In genomic region chr12:108354284-108354683, GRCm38 (mm10) we compare ENCODE assay signal across 27 mouse cellular contexts. TPM values are rescaled to one million over a fixed set of nuclear protein-coding genes. Genes with fewer than 3 reads are reported as not detected.
DNase-seq lines count a peak whose midpoint lies in the region; ATAC-seq and TF ChIP-seq lines count a peak whose summit lies in the region.
"Had no signal": no experiment of that assay in that cellular context is flagged by ENCODE, and none has a peak within 500 bp of the region (broad histone marks: within the 10 kb centered on the region; RNA-seq: fewer than 3 reads in every experiment).

No protein-coding gene starts in this region.

- no peak overlapping the region for H3K4me3 ChIP-seq in hindbrain, embryonic 16.5 days (ENCODE audit: low read length)
- H3K4me3 ChIP-seq in hindbrain, embryonic 10.5 days: no peak overlapping the region
- H3K4me3 ChIP-seq in midbrain, postnatal 0 days (ENCODE audit: low read depth, low read length): no peak overlapping the region
- no peak overlapping the region for H3K4me3 ChIP-seq in midbrain, embryonic 11.5 days (ENCODE audit: low read depth, low read length)
- no peak overlapping the region for H3K4me3 ChIP-seq in forebrain, embryonic 13.5 days
- H3K4me3 ChIP-seq: embryonic facial prominence, embryonic 12.5 days; forebrain, embryonic 15.5 days; heart, embryonic 13.5 days; hindbrain, embryonic 13.5 days; layer of hippocampus, adult 2 months; megakaryocyte, embryonic 14.5 days; neural tube, embryonic 12.5 days had no signal

- TF ChIP-seq CTCF in midbrain, postnatal 0 days (IDR thresholded peaks at IDR 0.05): no peak

- H3K9ac ChIP-seq in hindbrain, embryonic 16.5 days (ENCODE audit: low read depth, low read length): no peak overlapping the region
- H3K9ac ChIP-seq in midbrain, postnatal 0 days (replicated peaks; ENCODE audit: low read length, poor library complexity, severe bottlenecking): no peak overlapping the region
- no peak overlapping the region for H3K9ac ChIP-seq in midbrain, embryonic 11.5 days (ENCODE audit: low read length)
- no peak overlapping the region for H3K9ac ChIP-seq in forebrain, embryonic 13.5 days
- H3K9ac ChIP-seq: embryonic facial prominence, embryonic 12.5 days; forebrain, embryonic 15.5 days; heart, embryonic 13.5 days; hindbrain, embryonic 13.5 days; liver, embryonic 14.5 days; lung, embryonic 14.5 days; neural tube, embryonic 12.5 days had no signal

- H3K27me3 ChIP-seq in hindbrain, embryonic 16.5 days (replicated peaks; ENCODE audit: control insufficient read depth, insufficient read depth, low read length): peaks cover 2% of the 10 kb centered on the region; the same call in 1 of the 2 replicates
- peaks cover 53% of the 10 kb centered on the region for H3K27me3 ChIP-seq in hindbrain, embryonic 10.5 days (ENCODE audit: insufficient read depth, poor library complexity, severe bottlenecking)
- H3K27me3 ChIP-seq in midbrain, postnatal 0 days (ENCODE audit: insufficient read depth, low read length): peaks cover 10% of the 10 kb centered on the region
- peaks cover 28% of the 10 kb centered on the region for H3K27me3 ChIP-seq in midbrain, embryonic 11.5 days (ENCODE audit: control insufficient read depth, insufficient read depth, low read length)
- H3K27me3 ChIP-seq in forebrain, embryonic 13.5 days: peaks cover 30% of the 10 kb centered on the region
- H3K27me3 ChIP-seq: forebrain, embryonic 15.5 days; Patski had no signal

- no peaks in the 10 kb centered on the region for H3K36me3 ChIP-seq in hindbrain, embryonic 16.5 days (ENCODE audit: control insufficient read depth, insufficient read depth, low read length)
- H3K36me3 ChIP-seq in hindbrain, embryonic 10.5 days: peaks cover 9% of the 10 kb centered on the region; the same call in 1 of the 2 replicates
- H3K36me3 ChIP-seq in midbrain, postnatal 0 days (ENCODE audit: insufficient read depth, low read length): no peaks in the 10 kb centered on the region
- no peaks in the 10 kb centered on the region for H3K36me3 ChIP-seq in midbrain, embryonic 11.5 days (ENCODE audit: control insufficient read depth, insufficient read depth, low read length)
- H3K36me3 ChIP-seq in forebrain, embryonic 13.5 days (ENCODE audit: poor library complexity, severe bottlenecking): peaks cover 8% of the 10 kb centered on the region; the same call in 1 of the 2 replicates
- H3K36me3 ChIP-seq: embryonic facial prominence, embryonic 12.5 days; forebrain, embryonic 15.5 days; heart, embryonic 13.5 days; hindbrain, embryonic 13.5 days; neural tube, embryonic 12.5 days had no signal

- H3K9me3 ChIP-seq in hindbrain, embryonic 16.5 days (ENCODE audit: control insufficient read depth, low read length): no peaks in the 10 kb centered on the region
- H3K9me3 ChIP-seq in hindbrain, embryonic 10.5 days: peaks cover 7% of the 10 kb centered on the region
- H3K9me3 ChIP-seq in midbrain, postnatal 0 days (ENCODE audit: low read length): no peaks in the 10 kb centered on the region
- no peaks in the 10 kb centered on the region for H3K9me3 ChIP-seq in midbrain, embryonic 11.5 days (ENCODE audit: control insufficient read depth, low read length)
- H3K9me3 ChIP-seq in forebrain, embryonic 13.5 days (replicated peaks): peaks cover 4% of the 10 kb centered on the region; the same call in 1 of the 2 replicates
- H3K9me3 ChIP-seq: embryonic facial prominence, embryonic 12.5 days; forebrain, embryonic 15.5 days; heart, embryonic 13.5 days; hindbrain, embryonic 13.5 days had no signal

- no peak for DNase-seq in hindbrain, embryonic 10.5 days (ENCODE audit: low spot score)
- DNase-seq in midbrain, postnatal 0 days (ENCODE audit: low spot score): peak; percentile 36
- DNase-seq in midbrain, embryonic 11.5 days (ENCODE audit: low spot score, missing footprints): no peak
- peak; percentile 91 for DNase-seq in cerebellum, adult 8-10 months
- DNase-seq in cerebellum, postnatal 36 days: peak; percentile 93
- no peak for DNase-seq in layer of hippocampus, adult 11-12 months (ENCODE audit: low spot score)
- DNase-seq: adrenal gland, adult 2 months; gastrocnemius, postnatal 14 days; heart, adult 11 months; heart, postnatal 14 days; kidney, postnatal 10 days; layer of hippocampus, postnatal 36 days; lung, embryonic 14.5 days; midbrain, embryonic 14.5 days; right cerebral cortex, postnatal 14 days had no signal

- 81% methylated on average over 2 of the region's 2 CpGs for WGBS in hindbrain, embryonic 16.5 days
- 66% methylated on average over 2 of the region's 2 CpGs for WGBS in hindbrain, embryonic 10.5 days
- WGBS in midbrain, postnatal 0 days: 71% methylated on average over 2 of the region's 2 CpGs
- 66% methylated on average over 2 of the region's 2 CpGs for WGBS in midbrain, embryonic 11.5 days
- WGBS in forebrain, embryonic 13.5 days: 64% methylated on average over 2 of the region's 2 CpGs

- peak; percentile 32; the same call in 1 of the 2 replicates for ATAC-seq in hindbrain, embryonic 16.5 days
- no peak for ATAC-seq in midbrain, postnatal 0 days (ENCODE audit: low FRiP score)
- no peak for ATAC-seq in midbrain, embryonic 11.5 days (ENCODE audit: low FRiP score)
- no peak for ATAC-seq in forebrain, embryonic 13.5 days
- ATAC-seq: forebrain, embryonic 15.5 days; intestine, postnatal 0 days; Patski had no signal

- H3K4me2 ChIP-seq in hindbrain, embryonic 16.5 days (ENCODE audit: low read length): no peak overlapping the region
- H3K4me2 ChIP-seq in midbrain, postnatal 0 days (ENCODE audit: low read depth, low read length, poor library complexity, severe bottlenecking): no peak overlapping the region
- H3K4me2 ChIP-seq in midbrain, embryonic 11.5 days: no peak overlapping the region
- no peak overlapping the region for H3K4me2 ChIP-seq in forebrain, embryonic 13.5 days
- H3K4me2 ChIP-seq: embryonic facial prominence, embryonic 12.5 days; forebrain, embryonic 15.5 days; heart, embryonic 13.5 days; hindbrain, embryonic 13.5 days; lung, embryonic 14.5 days; neural tube, embryonic 12.5 days had no signal

- peaks cover 6% of the 10 kb centered on the region; the same call in 1 of the 2 replicates for H3K4me1 ChIP-seq in hindbrain, embryonic 16.5 days (ENCODE audit: control insufficient read depth, insufficient read depth, low read depth, low read length)
- H3K4me1 ChIP-seq in hindbrain, embryonic 10.5 days (replicated peaks): peaks cover 18% of the 10 kb centered on the region
- no peaks in the 10 kb centered on the region for H3K4me1 ChIP-seq in midbrain, postnatal 0 days (ENCODE audit: insufficient read depth, low read length)
- H3K4me1 ChIP-seq in midbrain, embryonic 11.5 days (ENCODE audit: control insufficient read depth, insufficient read depth, low read length): peaks cover 5% of the 10 kb centered on the region
- peaks cover 9% of the 10 kb centered on the region for H3K4me1 ChIP-seq in forebrain, embryonic 13.5 days
- H3K4me1 ChIP-seq: megakaryocyte, embryonic 14.5 days had no signal

- H3K27ac ChIP-seq in hindbrain, embryonic 16.5 days (ENCODE audit: low read depth, low read length): no peak overlapping the region
- H3K27ac ChIP-seq in hindbrain, embryonic 10.5 days: no peak overlapping the region
- no peak overlapping the region for H3K27ac ChIP-seq in midbrain, postnatal 0 days (ENCODE audit: low read depth, low read length)
- H3K27ac ChIP-seq in midbrain, embryonic 11.5 days (ENCODE audit: low read depth, low read length): no peak overlapping the region
- no peak overlapping the region for H3K27ac ChIP-seq in forebrain, embryonic 13.5 days
- H3K27ac ChIP-seq: embryonic facial prominence, embryonic 12.5 days; forebrain, embryonic 15.5 days; heart, embryonic 13.5 days; hindbrain, embryonic 13.5 days; layer of hippocampus, adult 2 months; liver, embryonic 14.5 days; neural tube, embryonic 12.5 days had no signal

RNA-seq across cellular contexts. Expression of gene Eml1, which starts 16.5 kb away (rescaled TPM):
- polyA plus RNA-seq in hindbrain, embryonic 16.5 days (2015; fragmentation: Nextera tagmentation; extraction: Ambion mirVana): 59.3 and 62.3 TPM in 2 replicates
- polyA plus RNA-seq in hindbrain, embryonic 10.5 days (2016; fragmentation: Nextera tagmentation; extraction: Ambion mirVana): 104 and 125 TPM in 2 replicates
- total RNA-seq in midbrain, postnatal 0 days (2014; rRNA removed): 43.9 and 52.0 TPM in 2 replicates
- 34.0 and 37.4 TPM in 2 replicates for polyA plus RNA-seq in midbrain, postnatal 0 days (2015; fragmentation: Nextera tagmentation; extraction: Ambion mirVana)
- 108 and 111 TPM in 2 replicates for polyA plus RNA-seq in midbrain, embryonic 11.5 days (2014; fragmentation: Nextera tagmentation; extraction: Ambion mirVana)
- polyA plus RNA-seq in forebrain, embryonic 13.5 days (2015; fragmentation: Nextera tagmentation; extraction: Ambion mirVana): 54.5 and 71.4 TPM in 2 replicates

RNA-seq across cellular contexts. Expression of gene Cyp46a1, which starts 20.1 kb away (rescaled TPM):
- 38.3 and 40.1 TPM in 2 replicates for polyA plus RNA-seq in hindbrain, embryonic 16.5 days (2015; fragmentation: Nextera tagmentation; extraction: Ambion mirVana)
- polyA plus RNA-seq in hindbrain, embryonic 10.5 days (2016; fragmentation: Nextera tagmentation; extraction: Ambion mirVana): 17.8 and 19.1 TPM in 2 replicates
- 33.2 and 36.0 TPM in 2 replicates for total RNA-seq in midbrain, postnatal 0 days (2014; rRNA removed)
- 52.0 and 55.3 TPM in 2 replicates for polyA plus RNA-seq in midbrain, postnatal 0 days (2015; fragmentation: Nextera tagmentation; extraction: Ambion mirVana)
- polyA plus RNA-seq in midbrain, embryonic 11.5 days (2014; fragmentation: Nextera tagmentation; extraction: Ambion mirVana): 8.6 and 10.2 TPM in 2 replicates
- polyA plus RNA-seq in forebrain, embryonic 13.5 days (2015; fragmentation: Nextera tagmentation; extraction: Ambion mirVana): 23.1 and 26.3 TPM in 2 replicates

RNA-seq across cellular contexts. Expression of gene Hhipl1, which starts 48.2 kb away (rescaled TPM):
- polyA plus RNA-seq in hindbrain, embryonic 16.5 days (2015; fragmentation: Nextera tagmentation; extraction: Ambion mirVana): 2.6 and 2.9 TPM in 2 replicates
- 3.0 and 3.2 TPM in 2 replicates for polyA plus RNA-seq in hindbrain, embryonic 10.5 days (2016; fragmentation: Nextera tagmentation; extraction: Ambion mirVana)
- total RNA-seq in midbrain, postnatal 0 days (2014; rRNA removed): 9.3 and 10.4 TPM in 2 replicates
- polyA plus RNA-seq in midbrain, postnatal 0 days (2015; fragmentation: Nextera tagmentation; extraction: Ambion mirVana): 2.7 and 2.9 TPM in 2 replicates
- polyA plus RNA-seq in midbrain, embryonic 11.5 days (2014; fragmentation: Nextera tagmentation; extraction: Ambion mirVana): 2.7 and 3.5 TPM in 2 replicates
- polyA plus RNA-seq in forebrain, embryonic 13.5 days (2015; fragmentation: Nextera tagmentation; extraction: Ambion mirVana): 2.5 and 2.7 TPM in 2 replicates

Comparison
In these comparisons a context has a peak if more than half of its experiments do, and no peak if none do; other contexts are left out.
1. DNase-seq: peak in midbrain, postnatal 0 days (single experiment), cerebellum, adult 8-10 months (single experiment) and cerebellum, postnatal 36 days (2 of 2); none in hindbrain, embryonic 10.5 days (single experiment), midbrain, embryonic 11.5 days (single experiment) and layer of hippocampus, adult 11-12 months (single experiment).